In genomic region chr17:6639486-6639885, GRCm38 (mm10) we compare ENCODE assay signal across 11 mouse cellular contexts. TPM values are rescaled to one million over a fixed set of nuclear protein-coding genes. Genes with fewer than 3 reads are reported as not detected.
DNase-seq lines count a peak whose midpoint lies in the region; ATAC-seq lines count a peak whose summit lies in the region.
"Not testable (repeated sequence)": the region's sequence is repeated elsewhere in the genome, so short reads cannot be mapped to it uniquely, and the experiment has no call there.
"Had no signal": no experiment of that assay in that cellular context is flagged by ENCODE, and none has a peak within 500 bp of the region (broad histone marks: within the 10 kb centered on the region; RNA-seq: fewer than 3 reads in every experiment).

No protein-coding gene starts in this region.

- H3K9ac ChIP-seq in embryonic facial prominence, embryonic 11.5 days (replicated peaks; ENCODE audit: low read length); embryonic facial prominence, embryonic 13.5 days; heart, embryonic 13.5 days; limb, embryonic 12.5 days (replicated peaks); stomach, embryonic 16.5 days (ENCODE audit: low read length): not testable (repeated sequence)

- H3K4me2 ChIP-seq in embryonic facial prominence, embryonic 11.5 days (ENCODE audit: low read depth, low read length); embryonic facial prominence, embryonic 13.5 days; heart, embryonic 13.5 days; limb, embryonic 12.5 days; stomach, embryonic 16.5 days (ENCODE audit: low read depth, low read length): not testable (repeated sequence)

- peak; percentile 17 for DNase-seq in ZHBTc4 (ENCODE audit: low read depth, low spot score)
- DNase-seq in embryonic facial prominence, embryonic 11.5 days (ENCODE audit: low spot score): not testable (repeated sequence)

- WGBS in embryonic facial prominence, embryonic 11.5 days: 94% methylated on average over 14 of the region's 21 CpGs
- 87% methylated on average over 16 of the region's 21 CpGs for WGBS in embryonic facial prominence, embryonic 13.5 days
- WGBS in heart, embryonic 13.5 days: 84% methylated on average over 16 of the region's 21 CpGs
- WGBS in limb, embryonic 12.5 days: 95% methylated on average over 16 of the region's 21 CpGs
- WGBS in stomach, embryonic 16.5 days: 96% methylated on average over 14 of the region's 21 CpGs

- H3K27me3 ChIP-seq in embryonic facial prominence, embryonic 11.5 days (ENCODE audit: control insufficient read depth, insufficient read depth, low read length); embryonic facial prominence, embryonic 13.5 days; heart, embryonic 13.5 days (replicated peaks); limb, embryonic 12.5 days; stomach, embryonic 16.5 days (ENCODE audit: control insufficient read depth, insufficient read depth, low read length): not testable (repeated sequence)

- H3K36me3 ChIP-seq in embryonic facial prominence, embryonic 11.5 days (replicated peaks; ENCODE audit: control insufficient read depth, insufficient read depth, low read depth, low read length); embryonic facial prominence, embryonic 13.5 days; heart, embryonic 13.5 days; limb, embryonic 12.5 days; stomach, embryonic 16.5 days (ENCODE audit: control insufficient read depth, insufficient read depth, low read length): not testable (repeated sequence)

- not testable (repeated sequence) for H3K4me1 ChIP-seq in embryonic facial prominence, embryonic 11.5 days (ENCODE audit: control insufficient read depth, insufficient read depth, low read length); embryonic facial prominence, embryonic 13.5 days; heart, embryonic 13.5 days; limb, embryonic 12.5 days (replicated peaks); stomach, embryonic 16.5 days (ENCODE audit: control insufficient read depth, insufficient read depth, low read length)

- not testable (repeated sequence) for H3K4me3 ChIP-seq in embryonic facial prominence, embryonic 11.5 days (ENCODE audit: low read depth, low read length); embryonic facial prominence, embryonic 13.5 days; heart, embryonic 13.5 days; limb, embryonic 12.5 days (replicated peaks); stomach, embryonic 16.5 days (replicated peaks; ENCODE audit: low read length)

- H3K27ac ChIP-seq in embryonic facial prominence, embryonic 11.5 days (replicated peaks; ENCODE audit: low read depth, low read length); embryonic facial prominence, embryonic 13.5 days; heart, embryonic 13.5 days (replicated peaks); limb, embryonic 12.5 days; stomach, embryonic 16.5 days (ENCODE audit: low read length): not testable (repeated sequence)

- ATAC-seq in embryonic facial prominence, embryonic 11.5 days (replicated peaks; ENCODE audit: insufficient number of reproducible peaks, low FRiP score, low TSS enrichment, low read depth): 0 out of 2 replicates have a peak, but pooled peaks have one; percentile 58
- ATAC-seq in embryonic facial prominence, embryonic 13.5 days (ENCODE audit: insufficient number of reproducible peaks, insufficient read depth, low FRiP score, low TSS enrichment, low read depth): peak; percentile 26; the same call in 1 of the 2 replicates
- ATAC-seq in heart, embryonic 13.5 days (ENCODE audit: extremely low read depth, insufficient number of reproducible peaks, low FRiP score, low TSS enrichment): 0 out of 2 replicates have a peak, but pooled peaks have one; percentile 29
- 0 out of 2 replicates have a peak, but pooled peaks have one; percentile 27 for ATAC-seq in limb, embryonic 12.5 days (ENCODE audit: insufficient number of reproducible peaks, insufficient read depth, low FRiP score, low TSS enrichment, low read depth)
- peak; percentile 9; the same call in 1 of the 2 replicates for ATAC-seq in stomach, embryonic 16.5 days (ENCODE audit: insufficient read depth, low FRiP score)

- not testable (repeated sequence) for H3K9me3 ChIP-seq in embryonic facial prominence, embryonic 11.5 days (replicated peaks; ENCODE audit: control insufficient read depth, low read length); embryonic facial prominence, embryonic 13.5 days; heart, embryonic 13.5 days; limb, embryonic 12.5 days; stomach, embryonic 16.5 days (replicated peaks; ENCODE audit: control insufficient read depth, low read length)

RNA-seq across cellular contexts. Expression of gene Dynlt1f, which starts 16.2 kb away (rescaled TPM):
- 308 and 333 TPM in 2 replicates for polyA plus RNA-seq in embryonic facial prominence, embryonic 11.5 days (2014; fragmentation: Nextera tagmentation; extraction: Ambion mirVana)
- polyA plus RNA-seq in embryonic facial prominence, embryonic 13.5 days (2015; fragmentation: Nextera tagmentation; extraction: Ambion mirVana): 249 and 255 TPM in 2 replicates
- polyA plus RNA-seq in heart, embryonic 13.5 days (2015; fragmentation: Nextera tagmentation; extraction: Ambion mirVana): 213 and 235 TPM in 2 replicates
- 312 and 326 TPM in 2 replicates for polyA plus RNA-seq in limb, embryonic 12.5 days (2016; fragmentation: Nextera tagmentation; extraction: Ambion mirVana)
- 211 and 215 TPM in 2 replicates for polyA plus RNA-seq in stomach, embryonic 16.5 days (2015; fragmentation: Nextera tagmentation; extraction: Ambion mirVana)

RNA-seq across cellular contexts. Expression of gene Sytl3, which starts 19.4 kb away (rescaled TPM):
- polyA plus RNA-seq in embryonic facial prominence, embryonic 11.5 days (2014; fragmentation: Nextera tagmentation; extraction: Ambion mirVana): 0.25 TPM in 1 of 2 replicates, not detected in the other
- 0.31 and 0.48 TPM in 2 replicates for polyA plus RNA-seq in embryonic facial prominence, embryonic 13.5 days (2015; fragmentation: Nextera tagmentation; extraction: Ambion mirVana)
- polyA plus RNA-seq in heart, embryonic 13.5 days (2015; fragmentation: Nextera tagmentation; extraction: Ambion mirVana): not detected in 2 replicates
- polyA plus RNA-seq in limb, embryonic 12.5 days (2016; fragmentation: Nextera tagmentation; extraction: Ambion mirVana): not detected in 2 replicates
- polyA plus RNA-seq in stomach, embryonic 16.5 days (2015; fragmentation: Nextera tagmentation; extraction: Ambion mirVana): 1.1 and 1.3 TPM in 2 replicates
- polyA plus RNA-seq: adrenal gland, adult 2 months; embryonic facial prominence, embryonic 10.5 days; erythroblast, embryonic 14.5 days; G1E; Patski had no signal

RNA-seq across cellular contexts. Expression of gene Dynlt1c, which starts 38.0 kb away (rescaled TPM):
- 21.7 and 23.1 TPM in 2 replicates for polyA plus RNA-seq in embryonic facial prominence, embryonic 11.5 days (2014; fragmentation: Nextera tagmentation; extraction: Ambion mirVana)
- polyA plus RNA-seq in embryonic facial prominence, embryonic 13.5 days (2015; fragmentation: Nextera tagmentation; extraction: Ambion mirVana): 60.2 and 64.6 TPM in 2 replicates
- polyA plus RNA-seq in heart, embryonic 13.5 days (2015; fragmentation: Nextera tagmentation; extraction: Ambion mirVana): 24.4 and 26.6 TPM in 2 replicates
- polyA plus RNA-seq in limb, embryonic 12.5 days (2016; fragmentation: Nextera tagmentation; extraction: Ambion mirVana): 56.5 and 62.0 TPM in 2 replicates
- 34.9 and 35.7 TPM in 2 replicates for polyA plus RNA-seq in stomach, embryonic 16.5 days (2015; fragmentation: Nextera tagmentation; extraction: Ambion mirVana)
